Mouse (Mus musculus) lung, adult 10 weeks (tissue): ENCODE measurements around the gene Ptbp3. TPM values are rescaled to one million over a fixed set of nuclear protein-coding genes. Genes with fewer than 3 reads are reported as not detected.

Experiments
- polyA plus RNA-seq: library from polyadenylated mRNA; stranded (reverse); fragments of 350-450 nt; fragmentation: Illumina TruSeq; extraction: RNeasy Lipid Tissue Mini Kit (QIAGEN cat#74804); gene quantifications from one replicate; pipeline ENCODE4 v1.2.3, GENCODE M21; 2014; ENCODE audit warnings: low read depth, low replicate concordance; ENCODE audit not compliant: insufficient read depth

The Ptbp3 gene
- polyA plus RNA-seq, result 22.7 TPM

GRCm38 (mm10) chr4:59549175-59549976 is at the start of gene Ptbp3:
Gene Ptbp3, minus strand, starts transcription at chr4:59549364.

DNA sequence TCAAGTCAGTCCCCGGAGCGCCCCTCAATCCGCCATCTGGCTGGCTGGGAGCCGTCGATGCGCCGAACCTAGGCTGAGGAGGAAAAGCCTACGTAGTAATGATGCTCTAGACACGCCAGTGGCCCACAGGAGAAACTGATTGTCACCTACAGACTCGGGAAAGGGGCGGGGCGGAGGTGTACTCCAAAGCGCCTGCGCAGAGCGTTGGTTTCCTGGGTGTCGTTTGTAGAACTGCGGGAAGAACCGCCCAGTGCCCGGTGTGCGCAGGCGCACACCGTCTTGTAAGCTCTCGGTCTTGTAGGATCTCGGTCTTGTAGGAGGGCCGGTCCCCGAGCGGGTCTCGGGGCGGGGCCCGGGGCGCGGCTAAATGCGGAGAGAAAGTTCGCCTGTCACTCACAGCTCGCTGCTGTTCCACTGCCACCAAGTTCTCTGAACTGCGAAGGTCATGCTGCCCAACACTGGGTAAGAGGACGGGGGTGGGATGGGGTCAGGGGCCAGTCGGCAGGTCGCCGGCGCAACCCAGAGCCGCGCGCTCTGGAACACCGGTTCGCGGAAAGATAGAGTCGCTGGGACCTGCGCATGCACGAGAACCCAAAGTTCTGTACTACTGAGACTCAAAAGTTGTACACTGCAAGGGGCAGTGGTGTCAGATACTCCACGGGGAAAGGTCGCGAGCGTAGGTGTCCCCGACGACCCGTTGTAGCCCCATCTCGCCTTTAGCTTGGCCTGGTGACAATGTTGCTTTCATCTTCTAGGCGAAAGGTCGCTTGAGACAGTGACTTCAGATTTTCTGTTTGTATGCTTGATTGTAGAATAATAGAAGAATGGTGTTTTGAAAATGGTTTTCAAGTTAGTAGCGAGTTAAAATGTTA is 32.4 kb upstream of the Ptbp3 start, which contains the start of gene Hsdl2:
TSS of gene Hsdl2 (plus strand) at position 250 of the 872 bp plus-strand sequence.

GRCm38 (mm10) chr4:59437990-59438854 is 110.9 kb downstream of the Ptbp3 start, which contains the start of gene Susd1:
Gene Susd1, minus strand, starts transcription at chr4:59438633.

Other genes with a start within 250 kb of the Ptbp3 start
- 4.2 TPM for gene Susd1, start 110.7 kb downstream of the Ptbp3 start, polyA plus RNA-seq
- 18.0 TPM for gene Hsdl2, start 32.2 kb upstream of the Ptbp3 start, polyA plus RNA-seq
- 2.1 TPM for gene E130308A19Rik, start 76.8 kb upstream of the Ptbp3 start, polyA plus RNA-seq